Mouse (Mus musculus) G1E (cell line): ENCODE results near the gene Rps12.

Experiments
- CTCF ChIP-seq: IDR thresholded peaks from 2 replicates; pipeline ENCODE4 v1.5.1; 2012; ENCODE audit warnings: low read depth, low read length, inconsistent platforms, mixed read lengths
- GATA1 ChIP-seq: IDR thresholded peaks from 2 replicates; pipeline ENCODE4 v1.6.1; 2012; ENCODE audit warnings: borderline replicate concordance, low read length, inconsistent platforms, mixed read lengths

GRCm38 (mm10) chr10:23788056-23788600 lies 1.1 kb upstream of the Rps12 start:
- TF ChIP-seq CTCF (no peak), GATA1 (no peak)
